ENCODE assay signal across 7 mouse cellular contexts in genomic region chr9:90700236-90701179, GRCm38 (mm10).
A peak's percentile ranks its signal among the peaks of the same experiment; 100 is the strongest.
DNase-seq lines count a peak whose midpoint lies in the region; ATAC-seq and TF ChIP-seq lines count a peak whose summit lies in the region.

No protein-coding gene starts in this region.

- H3K4me1 ChIP-seq in limb, embryonic 11.5 days (ENCODE audit: control insufficient read depth, insufficient read depth, low read length), result no peaks in the 10 kb centered on the region
- H3K4me1 ChIP-seq in limb, embryonic 10.5 days, result no peaks in the 10 kb centered on the region
- H3K4me1 ChIP-seq in forebrain, postnatal 0 days (ENCODE audit: insufficient read depth), result no peaks in the 10 kb centered on the region
- no peaks in the 10 kb centered on the region for H3K4me1 ChIP-seq in neural tube, embryonic 14.5 days (ENCODE audit: control insufficient read depth, insufficient read depth, low read length)

- 54% methylated on average over 7 of the region's 7 CpGs for WGBS in limb, embryonic 11.5 days
- 56% methylated on average over 7 of the region's 7 CpGs for WGBS in limb, embryonic 10.5 days
- WGBS in forebrain, postnatal 0 days, result 11% methylated on average over 7 of the region's 7 CpGs
- 11% methylated on average over 7 of the region's 7 CpGs for WGBS in neural tube, embryonic 14.5 days

- no peaks in the 10 kb centered on the region for H3K9me3 ChIP-seq in limb, embryonic 11.5 days (ENCODE audit: control insufficient read depth, low read length)
- H3K9me3 ChIP-seq in limb, embryonic 10.5 days (replicated peaks), result no peaks in the 10 kb centered on the region
- no peaks in the 10 kb centered on the region for H3K9me3 ChIP-seq in forebrain, postnatal 0 days (ENCODE audit: low read length)
- no peaks in the 10 kb centered on the region for H3K9me3 ChIP-seq in neural tube, embryonic 14.5 days (ENCODE audit: control insufficient read depth, low read length)

- DNase-seq in limb, embryonic 11.5 days (ENCODE audit: low spot score), result no peak
- DNase-seq in limb, embryonic 10.5 days (ENCODE audit: low spot score), result no peak
- peak; percentile 57 for DNase-seq in cerebellum, adult 8-10 months
- peak; percentile 75 for DNase-seq in forebrain, postnatal 0 days
- no peak for DNase-seq in gastrocnemius, postnatal 10 days
- DNase-seq in MN1 (ENCODE audit: low spot score), result no peak

- H3K4me3 ChIP-seq in limb, embryonic 11.5 days (ENCODE audit: low read depth, low read length), result no peak overlapping the region
- H3K4me3 ChIP-seq in limb, embryonic 10.5 days, result no peak overlapping the region
- H3K4me3 ChIP-seq in forebrain, postnatal 0 days (ENCODE audit: low read depth, low read length), result no peak overlapping the region
- no peak overlapping the region for H3K4me3 ChIP-seq in neural tube, embryonic 14.5 days (ENCODE audit: low read depth, low read length)

- H3K9ac ChIP-seq in limb, embryonic 11.5 days (ENCODE audit: low read length), result no peak overlapping the region
- H3K9ac ChIP-seq in forebrain, postnatal 0 days, result no peak overlapping the region
- no peak overlapping the region for H3K9ac ChIP-seq in neural tube, embryonic 14.5 days (replicated peaks; ENCODE audit: low read depth, low read length)

- H3K4me2 ChIP-seq in limb, embryonic 11.5 days (ENCODE audit: low read depth, severe bottlenecking), result no peak overlapping the region
- H3K4me2 ChIP-seq in forebrain, postnatal 0 days (ENCODE audit: low read depth), result no peak overlapping the region
- H3K4me2 ChIP-seq in neural tube, embryonic 14.5 days (ENCODE audit: low read depth, low read length), result 0 out of 2 replicates have a peak overlapping the region, but pooled peaks have one; percentile 1

- no peak overlapping the region for H3K27ac ChIP-seq in limb, embryonic 11.5 days (replicated peaks; ENCODE audit: low read depth, low read length)
- H3K27ac ChIP-seq in limb, embryonic 10.5 days, result no peak overlapping the region
- H3K27ac ChIP-seq in forebrain, postnatal 0 days (ENCODE audit: low read depth, low read length), result no peak overlapping the region
- peak overlapping the region; percentile 16; the same call in 1 of the 2 replicates for H3K27ac ChIP-seq in neural tube, embryonic 14.5 days (ENCODE audit: low read depth, low read length)

- peak; percentile 75 for TF ChIP-seq CTCF in forebrain, postnatal 0 days (IDR thresholded peaks at IDR 0.05; ENCODE audit: low read depth)

- H3K36me3 ChIP-seq in limb, embryonic 11.5 days (ENCODE audit: control insufficient read depth, insufficient read depth, low read length), result no peaks in the 10 kb centered on the region
- no peaks in the 10 kb centered on the region for H3K36me3 ChIP-seq in limb, embryonic 10.5 days
- no peaks in the 10 kb centered on the region for H3K36me3 ChIP-seq in forebrain, postnatal 0 days (ENCODE audit: insufficient read depth)
- H3K36me3 ChIP-seq in neural tube, embryonic 14.5 days (ENCODE audit: control insufficient read depth, insufficient read depth, low read length), result no peaks in the 10 kb centered on the region

- ATAC-seq in limb, embryonic 11.5 days (ENCODE audit: insufficient number of reproducible peaks, low FRiP score, low TSS enrichment, low read depth), result 0 out of 2 replicates have a peak, but pooled peaks have one; percentile 58
- ATAC-seq in forebrain, postnatal 0 days, result peak; percentile 88
- ATAC-seq in neural tube, embryonic 14.5 days (ENCODE audit: low read depth), result peak; percentile 92

- no peaks in the 10 kb centered on the region for H3K27me3 ChIP-seq in limb, embryonic 11.5 days (ENCODE audit: control insufficient read depth, insufficient read depth, low read length)
- H3K27me3 ChIP-seq in limb, embryonic 10.5 days (ENCODE audit: low read depth, poor library complexity, severe bottlenecking), result no peaks in the 10 kb centered on the region
- peaks cover 8% of the 10 kb centered on the region; the same call in 1 of the 2 replicates for H3K27me3 ChIP-seq in forebrain, postnatal 0 days (ENCODE audit: insufficient read depth, low read length)
- H3K27me3 ChIP-seq in neural tube, embryonic 14.5 days (ENCODE audit: control insufficient read depth, insufficient read depth, low read length), result no peaks in the 10 kb centered on the region

Comparison
In these comparisons a context has a peak if more than half of its experiments do, and no peak if none do; other contexts are left out.
1. DNase-seq: peak in cerebellum, adult 8-10 months (single experiment) and forebrain, postnatal 0 days (single experiment); none in limb, embryonic 11.5 days (single experiment), limb, embryonic 10.5 days (single experiment), gastrocnemius, postnatal 10 days (single experiment) and MN1 (single experiment).
2. Peak in every context shown above with its lines, with median percentiles within 50 percentile points of each other: ATAC-seq.